Mouse (Mus musculus) midbrain, embryonic 14.5 days (tissue): ENCODE data around the gene Eif2b3. TPM values are rescaled to one million over a fixed set of nuclear protein-coding genes. Genes with fewer than 3 reads are reported as not detected.

ENCODE experiments used
- ATAC-seq: fragments of 200-750 bp; cut with Nextera tagmentation; 2 replicates; pipeline ENCODE4 v1.8.0; 2017; ENCODE audit warnings: moderate number of reproducible peaks, moderate library complexity; ENCODE audit not compliant: low FRiP score, low TSS enrichment
- DNase-seq: peaks from one replicate; pipeline ENCODE4 v3.0.0-alpha.2; 2015
- H3K27ac ChIP-seq: fragments of 300-500 bp; sonication (generic); replicated peaks from 2 replicates; pipeline ENCODE4 v1.5.1; 2014; ENCODE audit warnings: mild to moderate bottlenecking, low read depth, low read length, moderate library complexity
- H3K27me3 ChIP-seq: fragments of 300-500 bp; sonication (generic); 2 replicates; pipeline ENCODE4 v1.6.1; 2014; ENCODE audit warnings: low read length, control low read depth, mixed read lengths; ENCODE audit not compliant: control insufficient read depth, insufficient read depth
- H3K36me3 ChIP-seq: fragments of 300-500 bp; sonication (generic); 2 replicates; pipeline ENCODE4 v1.6.1; 2014; ENCODE audit warnings: low read length, control low read depth; ENCODE audit not compliant: control insufficient read depth, insufficient read depth
- H3K4me1 ChIP-seq: fragments of 300-500 bp; sonication (generic); 2 replicates; pipeline ENCODE4 v1.6.1; 2014; ENCODE audit warnings: mild to moderate bottlenecking, antibody characterized with exemption, low read length, control low read depth; ENCODE audit not compliant: control insufficient read depth, insufficient read depth
- H3K4me2 ChIP-seq: fragments of 300-500 bp; sonication (generic); 2 replicates; pipeline ENCODE4 v1.6.1; 2014; ENCODE audit warnings: mild to moderate bottlenecking, low read length, moderate library complexity
- H3K4me3 ChIP-seq: fragments of 300-500 bp; sonication (generic); replicated peaks from 2 replicates; pipeline ENCODE4 v1.5.1; 2014; ENCODE audit warnings: low read depth, low read length
- H3K9ac ChIP-seq: fragments of 300-500 bp; sonication (generic); replicated peaks from 2 replicates; pipeline ENCODE4 v1.6.1; 2014; ENCODE audit warnings: mild to moderate bottlenecking, low read length, moderate library complexity
- H3K9me3 ChIP-seq: fragments of 300-500 bp; sonication (generic); 2 replicates; pipeline ENCODE4 v1.6.1; 2016; ENCODE audit warnings: low read length, control low read depth, mixed read lengths; ENCODE audit not compliant: control insufficient read depth
- WGBS: fragments of 180-500 bp; shearing (Covaris S2); extraction: QIAGEN DNeasy Blood & Tissue Kit; methylation state at CpG from one replicate; pipeline ENCODE4 v1.1.7; 2014; 5-methylcytosine and 5-hydroxymethylcytosine counted together
- polyA plus RNA-seq: library from polyadenylated mRNA; unstranded; fragments of >200 nt; fragmentation: Nextera tagmentation; extraction: Ambion mirVana; gene quantifications from 2 replicates; pipeline ENCODE4 v1.2.1, GENCODE M21; 2014

Eif2b3 gene
- polyA plus RNA-seq, 1 experiment from 2014 or later, result 52.0 TPM

- peak overlapping the region; percentile 88 for H3K4me2 ChIP-seq
- H3K27me3 ChIP-seq, result peaks cover 24% of the 10 kb centered on the region
- H3K4me3 ChIP-seq, result peak overlapping the region; percentile 64
- 12% methylated on average over 5 of the region's 5 CpGs for whole genome bisulfite sequencing
- DNase-seq (peak; percentile 24), ATAC-seq (no peak)
- H3K27ac ChIP-seq, result peak overlapping the region; percentile 5; the same call in 1 of the 2 replicates
- H3K9ac ChIP-seq, result peak overlapping the region; percentile 70
- H3K36me3 ChIP-seq, result no peaks in the 10 kb centered on the region
- H3K9me3 ChIP-seq, result no peaks in the 10 kb centered on the region
- H3K4me1 ChIP-seq, result peaks cover 24% of the 10 kb centered on the region
Measured at GRCm38 (mm10) chr4:117096666-117097065, 77.5 kb downstream of the Eif2b3 start.

GRCm38 (mm10) chr4:117097969-117098763, 79.0 kb downstream of the Eif2b3 start:
- peaks cover 24% of the 10 kb centered on the region for H3K27me3 ChIP-seq
- 0 out of 2 replicates have a peak overlapping the region, but pooled peaks have one; percentile 3 for H3K4me3 ChIP-seq
- DNase-seq (no peak), ATAC-seq (no peak)
- H3K27ac ChIP-seq, result no peak overlapping the region
- H3K9me3 ChIP-seq, result no peaks in the 10 kb centered on the region
- WGBS, result 50% methylated on average over 8 of the region's 8 CpGs
- peaks cover 24% of the 10 kb centered on the region for H3K4me1 ChIP-seq
- H3K36me3 ChIP-seq, result no peaks in the 10 kb centered on the region
- H3K9ac ChIP-seq, result no peak overlapping the region
- H3K4me2 ChIP-seq, result peak overlapping the region; percentile 88

GRCm38 (mm10) chr4:117098764-117099036, 79.5 kb downstream of the Eif2b3 start:
- peaks cover 24% of the 10 kb centered on the region for H3K27me3 ChIP-seq
- no peak for DNase-seq

GRCm38 (mm10) chr4:117100036-117100435, 80.8 kb downstream of the Eif2b3 start:
- Histone ChIP-seq H3K4me1 (peaks cover 24% of the 10 kb centered on the region), H3K9ac (no peak overlapping the region), H3K4me2 (no peak overlapping the region), H3K27ac (no peak overlapping the region), H3K9me3 (no peaks in the 10 kb centered on the region), H3K36me3 (no peaks in the 10 kb centered on the region), H3K27me3 (peaks cover 19% of the 10 kb centered on the region), H3K4me3 (no peak overlapping the region)
- ATAC-seq (no peak), DNase-seq (no peak)
- WGBS, result 65% methylated on average over 4 of the region's 4 CpGs

More at GRCm38 (mm10) chr4:117098764-117099036, 79.5 kb downstream of the Eif2b3 start:
- Histone ChIP-seq H3K4me1 (peaks cover 24% of the 10 kb centered on the region), H3K9me3 (no peaks in the 10 kb centered on the region), H3K4me3 (no peak overlapping the region), H3K9ac (no peak overlapping the region), H3K27ac (no peak overlapping the region), H3K4me2 (peak overlapping the region; percentile 88; the same call in 1 of the 2 replicates), H3K36me3 (no peaks in the 10 kb centered on the region)
- no peak for ATAC-seq
- 60% methylated on average over 2 of the region's 2 CpGs for WGBS

GRCm38 (mm10) chr4:117101218-117101617, 82.0 kb downstream of the Eif2b3 start:
- 41% methylated on average over 7 of the region's 7 CpGs for WGBS
- no peak for ATAC-seq
- H3K9me3 ChIP-seq, result no peaks in the 10 kb centered on the region
- peak; percentile 34 for DNase-seq
- H3K9ac ChIP-seq, result no peak overlapping the region
- no peak overlapping the region for H3K4me3 ChIP-seq
- peaks cover 17% of the 10 kb centered on the region; the same call in 1 of the 2 replicates for H3K27me3 ChIP-seq
- H3K27ac ChIP-seq, result no peak overlapping the region
- peaks cover 17% of the 10 kb centered on the region for H3K4me1 ChIP-seq
- H3K4me2 ChIP-seq, result no peak overlapping the region
- 0 out of 2 replicates have a peak, but pooled peaks cover 2% of the 10 kb centered on the region for H3K36me3 ChIP-seq

- WGBS, result 83% methylated on average over 10 of the region's 10 CpGs
- Histone ChIP-seq H3K4me3 (no peak overlapping the region), H3K9me3 (no peaks in the 10 kb centered on the region), H3K4me2 (no peak overlapping the region), H3K27me3 (peaks cover 6% of the 10 kb centered on the region; the same call in 1 of the 2 replicates), H3K9ac (no peak overlapping the region), H3K27ac (no peak overlapping the region), H3K4me1 (no peaks in the 10 kb centered on the region), H3K36me3 (peaks cover 10% of the 10 kb centered on the region)
- no peak for DNase-seq
- ATAC-seq, result peak; percentile 32; the same call in 1 of the 2 replicates
Measured at GRCm38 (mm10) chr4:117104672-117105071, 85.5 kb downstream of the Eif2b3 start.

GRCm38 (mm10) chr4:117105127-117105526, 85.9 kb downstream of the Eif2b3 start:
- Histone ChIP-seq H3K9ac (no peak overlapping the region), H3K4me2 (no peak overlapping the region), H3K27me3 (peaks cover 2% of the 10 kb centered on the region; the same call in 1 of the 2 replicates), H3K27ac (no peak overlapping the region), H3K4me3 (no peak overlapping the region), H3K4me1 (no peaks in the 10 kb centered on the region), H3K36me3 (peaks cover 15% of the 10 kb centered on the region), H3K9me3 (no peaks in the 10 kb centered on the region)
- 49% methylated on average over 10 of the region's 10 CpGs for WGBS
- peak; percentile 18 for DNase-seq
- ATAC-seq, result peak; percentile 34; the same call in 1 of the 2 replicates

GRCm38 (mm10) chr4:117107813-117108523, 88.8 kb downstream of the Eif2b3 start:
- Histone ChIP-seq H3K27ac (no peak overlapping the region), H3K4me3 (no peak overlapping the region), H3K36me3 (peaks cover 28% of the 10 kb centered on the region), H3K27me3 (no peaks in the 10 kb centered on the region), H3K4me2 (no peak overlapping the region), H3K9me3 (no peaks in the 10 kb centered on the region), H3K9ac (no peak overlapping the region), H3K4me1 (no peaks in the 10 kb centered on the region)
- no peak for DNase-seq
- WGBS, result 91% methylated on average over 18 of the region's 18 CpGs
- ATAC-seq, result no peak
